Mouse (Mus musculus) ovary, adult 2 months (tissue): Measurements from ENCODE around the gene Gm16485. TPM values are rescaled to one million over a fixed set of nuclear protein-coding genes. Genes with fewer than 3 reads are reported as not detected.

Source experiments
- polyA plus RNA-seq: library from polyadenylated mRNA; depleted of rRNA; stranded (reverse); fragments of >200 nt; gene quantifications from 2 replicates; pipeline ENCODE4 v1.2.3, GENCODE M21; 2012; rRNA removed

Gene Gm16485
- 1.5 and 1.9 TPM in 2 replicates for polyA plus RNA-seq

GRCm38 (mm10) chr9:8971491-8971890 lies at the start of gene Gm16485:
Gm16485 (plus strand) TSS chr9:8971791.

Other genes starting within 250 kb of the Gm16485 start
- 25.9 and 71.5 TPM in 2 replicates for gene Pgr, start 72.0 kb upstream of the Gm16485 start, polyA plus RNA-seq